Mouse (Mus musculus) forebrain, postnatal 0 days (tissue): ENCODE measurements around the gene Daam1. TPM values are rescaled to one million over a fixed set of nuclear protein-coding genes. Genes with fewer than 3 reads are reported as not detected.

Experiments
- ATAC-seq: fragments of 200-750 bp; cut with Nextera tagmentation; 2 replicates; pipeline ENCODE4 v1.8.0; 2017; ENCODE audit warnings: mild to moderate bottlenecking, moderate library complexity
- DNase-seq: peaks from one replicate; pipeline ENCODE4 v3.0.0-alpha.2; 2015
- H3K27ac ChIP-seq: fragments of 300-500 bp; sonication (generic); 2 replicates; pipeline ENCODE4 v1.5.1; 2014; ENCODE audit warnings: low read depth, mild to moderate bottlenecking, antibody characterized with exemption, low read length, moderate library complexity, mixed read lengths
- H3K27me3 ChIP-seq: fragments of 300-500 bp; sonication (generic); 2 replicates; pipeline ENCODE4 v1.6.1; 2014; ENCODE audit warnings: mild to moderate bottlenecking, low read length, mixed read lengths; ENCODE audit not compliant: insufficient read depth
- H3K36me3 ChIP-seq: fragments of 300-500 bp; sonication (generic); 2 replicates; pipeline ENCODE4 v1.6.1; 2014; ENCODE audit warnings: mild to moderate bottlenecking, moderate library complexity; ENCODE audit not compliant: insufficient read depth
- H3K4me1 ChIP-seq: fragments of 300-500 bp; sonication (generic); 2 replicates; pipeline ENCODE4 v1.6.1; 2014; ENCODE audit warnings: antibody characterized with exemption; ENCODE audit not compliant: insufficient read depth
- H3K4me2 ChIP-seq: fragments of 300-500 bp; sonication (generic); 2 replicates; pipeline ENCODE4 v1.6.1; 2014; ENCODE audit warnings: low read depth, mild to moderate bottlenecking, moderate library complexity
- H3K4me3 ChIP-seq: fragments of 300-500 bp; sonication (generic); 2 replicates; pipeline ENCODE4 v1.5.1; 2014; ENCODE audit warnings: low read depth, low read length, mixed read lengths
- H3K9ac ChIP-seq: fragments of 300-500 bp; sonication (generic); 2 replicates; pipeline ENCODE4 v1.6.1; 2014; ENCODE audit warnings: mild to moderate bottlenecking
- H3K9me3 ChIP-seq: fragments of 300-500 bp; sonication (generic); 2 replicates; pipeline ENCODE4 v1.6.1; 2016; ENCODE audit warnings: low read length
- CTCF ChIP-seq: sonication (generic); IDR thresholded peaks from 2 replicates; pipeline ENCODE4 v1.5.1; 2016; ENCODE audit warnings: antibody characterized with exemption, control low read depth, low read depth
- WGBS: fragments of 180-500 bp; shearing (Covaris S2); extraction: QIAGEN DNeasy Blood & Tissue Kit; methylation state at CpG from one replicate; pipeline ENCODE4 v1.1.7; 2014; 5-methylcytosine and 5-hydroxymethylcytosine counted together
- polyA plus RNA-seq: library from polyadenylated mRNA; unstranded; fragments of >200 nt; fragmentation: Nextera tagmentation; extraction: Ambion mirVana; gene quantifications from 2 replicates; pipeline ENCODE4 v1.2.1, GENCODE M21; 2015
- total RNA-seq: library from RNA; depleted of rRNA; stranded (reverse); fragments of >200 nt; gene quantifications from 2 replicates; pipeline ENCODE4 v1.2.3, GENCODE M21; 2014

The Daam1 gene
- total and polyA plus RNA-seq, 2 experiments from 2014 or later, result 25.2 to 93.6 TPM

GRCm38 (mm10) chr12:71978513-71979352, 147.9 kb downstream of the Daam1 start:
- WGBS, result 24% methylated on average over 12 of the region's 12 CpGs
- ATAC-seq (no peak), DNase-seq (no peak)
- Histone ChIP-seq H3K4me1 (peaks cover 24% of the 10 kb centered on the region), H3K4me3 (no peak overlapping the region), H3K27me3 (no peaks in the 10 kb centered on the region), H3K27ac (no peak overlapping the region), H3K36me3 (peaks cover 43% of the 10 kb centered on the region), H3K9me3 (no peaks in the 10 kb centered on the region), H3K4me2 (no peak overlapping the region), H3K9ac (no peak overlapping the region)
- TF ChIP-seq CTCF, result no peak

DNA sequence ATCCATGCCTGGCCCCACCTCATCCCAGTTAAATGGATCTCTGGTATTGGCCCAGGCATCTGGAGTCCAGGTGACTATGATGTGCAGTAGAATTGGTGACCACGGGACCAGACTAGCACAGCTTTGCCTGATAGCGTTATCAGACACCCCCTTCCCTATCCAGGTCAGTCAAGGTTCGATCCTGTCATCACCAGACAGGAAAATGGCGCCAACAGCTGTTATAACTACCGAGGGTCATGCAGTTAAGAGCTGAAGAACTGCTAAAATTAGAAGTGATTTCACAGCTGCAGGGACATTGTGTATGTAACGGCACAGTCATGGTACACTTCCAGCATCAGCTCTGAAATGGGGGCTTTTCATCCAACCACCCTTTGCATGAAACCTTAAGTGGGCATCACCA, 149.3 kb downstream of the Daam1 start:
- Histone ChIP-seq H3K4me3 (no peak overlapping the region), H3K27me3 (no peaks in the 10 kb centered on the region), H3K36me3 (peaks cover 53% of the 10 kb centered on the region), H3K27ac (peak overlapping the region; percentile 50), H3K4me2 (no peak overlapping the region), H3K4me1 (peaks cover 24% of the 10 kb centered on the region), H3K9ac (no peak overlapping the region), H3K9me3 (no peaks in the 10 kb centered on the region)
- 59% methylated on average over 6 of the region's 6 CpGs for WGBS
- DNase-seq (no peak), ATAC-seq (no peak)
- no peak for TF ChIP-seq CTCF

GRCm38 (mm10) chr12:71980746-71981145, 149.9 kb downstream of the Daam1 start:
- H3K4me3 ChIP-seq, result no peak overlapping the region
- H3K9me3 ChIP-seq, result no peaks in the 10 kb centered on the region
- ATAC-seq (peak; percentile 58), DNase-seq (peak; percentile 87)
- peaks cover 52% of the 10 kb centered on the region for H3K36me3 ChIP-seq
- no peaks in the 10 kb centered on the region for H3K27me3 ChIP-seq
- H3K4me1 ChIP-seq, result peaks cover 19% of the 10 kb centered on the region
- no peak for TF ChIP-seq CTCF
- no peak overlapping the region for H3K4me2 ChIP-seq
- H3K27ac ChIP-seq, result peak overlapping the region; percentile 84
- H3K9ac ChIP-seq, result 0 out of 2 replicates have a peak overlapping the region, but pooled peaks have one; percentile 18
- 30% methylated on average over 11 of the region's 11 CpGs for WGBS

DNA sequence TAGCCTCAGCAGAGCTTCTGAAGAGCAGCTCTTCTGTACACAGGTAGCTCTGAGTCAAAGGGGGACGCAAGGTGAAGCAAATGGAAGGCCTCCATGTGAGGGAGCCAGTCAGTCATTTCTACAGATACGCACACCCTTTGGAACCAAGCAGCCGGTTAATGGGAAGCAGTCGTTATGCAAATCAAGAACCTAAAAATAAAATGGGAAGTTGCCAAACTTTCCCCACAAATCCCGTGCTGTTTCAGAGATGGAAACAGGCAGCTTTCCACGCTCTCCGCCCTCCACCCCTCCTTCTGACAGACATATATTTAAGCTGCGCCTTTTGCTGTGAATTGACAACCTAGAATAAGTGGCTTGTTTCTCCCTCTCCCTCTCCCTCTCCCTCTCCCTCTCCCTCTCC, 150.4 kb downstream of the Daam1 start:
- H3K9me3 ChIP-seq, result no peaks in the 10 kb centered on the region
- H3K27ac ChIP-seq, result peak overlapping the region; percentile 84
- 29% methylated on average over 8 of the region's 8 CpGs for WGBS
- H3K36me3 ChIP-seq, result peaks cover 55% of the 10 kb centered on the region
- ATAC-seq, result peak; percentile 81
- H3K4me3 ChIP-seq, result no peak overlapping the region
- 0 out of 2 replicates have a peak overlapping the region, but pooled peaks have one; percentile 18 for H3K9ac ChIP-seq
- DNase-seq, result peak; percentile 84
- peaks cover 15% of the 10 kb centered on the region; the same call in 1 of the 2 replicates for H3K4me1 ChIP-seq
- no peak for TF ChIP-seq CTCF
- H3K27me3 ChIP-seq, result no peaks in the 10 kb centered on the region
- H3K4me2 ChIP-seq, result no peak overlapping the region

DNA sequence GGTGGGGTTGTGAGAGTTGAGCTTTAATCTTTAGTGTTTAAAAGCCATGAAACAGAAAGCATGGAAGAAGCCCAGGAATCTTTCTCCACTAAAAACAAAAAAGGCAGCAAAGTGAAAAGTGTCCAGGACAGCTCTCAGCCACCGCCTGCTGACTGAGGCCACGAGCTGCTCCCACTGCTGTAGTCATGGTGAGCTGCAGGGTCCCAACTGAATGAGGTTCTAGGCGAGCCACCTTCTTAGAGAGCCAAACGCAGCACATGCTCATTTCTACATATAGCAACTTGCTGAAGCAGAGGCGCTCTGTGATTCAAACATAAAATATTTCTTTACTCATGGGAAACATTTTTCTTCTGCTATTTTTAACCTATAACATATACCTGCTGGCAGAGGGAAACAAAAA, 150.9 kb downstream of the Daam1 start:
- WGBS, result 27% methylated on average over 5 of the region's 5 CpGs
- no peak for TF ChIP-seq CTCF
- ATAC-seq (peak; percentile 60), DNase-seq (peak; percentile 48)
- Histone ChIP-seq H3K9ac (no peak overlapping the region), H3K9me3 (no peaks in the 10 kb centered on the region), H3K4me3 (no peak overlapping the region), H3K4me1 (peaks cover 15% of the 10 kb centered on the region; the same call in 1 of the 2 replicates), H3K4me2 (no peak overlapping the region), H3K27ac (peak overlapping the region; percentile 70), H3K27me3 (no peaks in the 10 kb centered on the region), H3K36me3 (peaks cover 59% of the 10 kb centered on the region)

DNA sequence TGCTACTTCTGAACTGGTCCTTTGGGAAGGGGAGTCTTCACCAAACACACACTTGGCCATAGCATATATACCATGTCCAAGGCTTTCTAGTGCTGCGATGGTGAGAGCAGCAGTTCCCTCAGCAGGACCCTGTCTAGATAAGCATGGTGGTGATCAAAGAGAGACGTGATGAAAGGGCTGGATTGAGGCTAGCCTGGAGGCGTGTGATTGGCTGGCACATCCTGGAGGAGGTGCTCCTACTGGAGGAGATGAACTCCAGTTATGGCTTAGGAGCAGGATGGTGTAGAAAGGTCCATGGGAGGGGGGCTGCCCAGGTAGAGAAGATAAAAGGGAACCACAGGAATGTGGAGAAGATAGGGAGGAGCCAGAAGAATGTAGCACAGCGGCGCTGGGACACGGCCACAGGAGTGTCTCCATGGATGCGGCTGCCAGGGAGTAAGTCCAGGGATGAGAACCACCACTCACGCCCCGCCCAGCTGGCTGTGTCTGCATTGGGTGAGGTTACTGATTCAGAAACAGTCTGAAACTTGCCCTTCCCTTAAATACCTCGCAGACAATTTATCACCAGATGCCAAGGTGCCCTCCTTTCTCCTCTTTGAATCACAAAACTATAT, 152.3 kb downstream of the Daam1 start:
- peaks cover 15% of the 10 kb centered on the region; the same call in 1 of the 2 replicates for H3K4me1 ChIP-seq
- ATAC-seq (no peak), DNase-seq (no peak)
- H3K4me2 ChIP-seq, result no peak overlapping the region
- no peaks in the 10 kb centered on the region for H3K9me3 ChIP-seq
- TF ChIP-seq CTCF, result no peak
- H3K27ac ChIP-seq, result no peak overlapping the region
- no peak overlapping the region for H3K4me3 ChIP-seq
- H3K27me3 ChIP-seq, result no peaks in the 10 kb centered on the region
- H3K36me3 ChIP-seq, result peaks cover 52% of the 10 kb centered on the region
- H3K9ac ChIP-seq, result no peak overlapping the region
- 87% methylated on average over 10 of the region's 10 CpGs for WGBS

DNA sequence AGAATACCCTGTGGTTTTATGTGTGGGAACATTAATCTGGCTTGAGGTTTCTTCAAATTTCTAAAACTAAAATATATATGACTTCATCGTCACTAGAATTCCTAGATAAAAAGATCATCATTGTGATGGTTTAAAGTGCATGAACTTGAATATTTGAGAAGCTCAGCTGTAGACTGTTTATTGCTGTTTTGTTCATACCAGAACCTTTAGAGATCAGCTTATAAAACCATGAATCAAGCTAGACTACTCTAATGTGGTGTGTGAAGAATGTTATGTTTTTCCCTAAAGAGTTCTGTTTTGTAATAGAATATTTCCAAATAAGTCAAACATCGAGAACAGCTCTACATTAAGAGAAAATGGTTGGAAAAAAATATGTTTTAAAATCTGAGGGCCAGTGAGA, 156.3 kb downstream of the Daam1 start:
- no peak overlapping the region for H3K4me2 ChIP-seq
- 94% methylated on average over 2 of the region's 2 CpGs for WGBS
- DNase-seq, result no peak
- no peak overlapping the region for H3K4me3 ChIP-seq
- TF ChIP-seq CTCF, result no peak
- H3K27ac ChIP-seq, result no peak overlapping the region
- no peak overlapping the region for H3K9ac ChIP-seq
- no peaks in the 10 kb centered on the region for H3K9me3 ChIP-seq
- H3K36me3 ChIP-seq, result peaks cover 70% of the 10 kb centered on the region
- H3K27me3 ChIP-seq, result no peaks in the 10 kb centered on the region
- no peaks in the 10 kb centered on the region for H3K4me1 ChIP-seq
- no peak for ATAC-seq
